Mouse (Mus musculus): ENCODE results near the gene Swap70. TPM values are rescaled to one million over a fixed set of nuclear protein-coding genes. Genes with fewer than 3 reads are reported as not detected.

Swap70 gene
- polyA plus RNA-seq, 1 experiment from 2014 or later: 38.4 TPM

DNA sequence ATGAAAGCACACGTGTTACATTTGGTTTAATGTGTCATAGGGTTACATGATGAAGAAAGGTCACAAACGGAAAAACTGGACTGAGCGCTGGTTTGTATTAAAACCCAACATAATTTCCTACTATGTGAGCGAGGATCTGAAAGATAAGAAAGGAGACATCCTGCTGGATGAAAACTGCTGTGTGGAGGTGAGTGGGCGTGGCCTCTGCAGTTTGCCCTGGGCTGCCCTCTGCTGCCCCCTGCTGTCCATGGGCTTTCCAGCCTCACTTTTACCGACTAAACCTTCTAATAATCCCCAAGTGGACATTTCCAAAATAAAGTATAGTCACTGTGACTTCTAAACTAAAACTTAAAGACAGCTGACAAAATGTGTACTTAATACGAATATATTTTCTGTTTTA, 44.3 kb downstream of the Swap70 start:
- 19% methylated on average over 7 of the region's 7 CpGs for WGBS
- Histone ChIP-seq H3K4me2 (replicated peaks; ENCODE audit: low read depth, low read length) (no peak overlapping the region), H3K9me3 (ENCODE audit: low read length) (no peaks in the 10 kb centered on the region), H3K4me3 (ENCODE audit: low read depth, low read length) (no peak overlapping the region), H3K27ac (ENCODE audit: low read length) (no peak overlapping the region), H3K9ac (replicated peaks; ENCODE audit: low read depth) (no peak overlapping the region), H3K27me3 (replicated peaks; ENCODE audit: insufficient read depth, low read length) (no peaks in the 10 kb centered on the region), H3K36me3 (ENCODE audit: insufficient read depth, low read length) (peaks cover 13% of the 10 kb centered on the region), H3K4me1 (ENCODE audit: insufficient read depth, low read depth, low read length) (peaks cover 22% of the 10 kb centered on the region)
- DNase-seq (ENCODE audit: low spot score): peak; percentile 92
- ATAC-seq: peak; percentile 34; the same call in 1 of the 2 replicates
- peak; percentile 33; the same call in 1 of the 2 replicates for TF ChIP-seq EP300 (IDR thresholded peaks at IDR 0.05)
- TF ChIP-seq CTCF (IDR thresholded peaks at IDR 0.05): peak; percentile 99

DNA sequence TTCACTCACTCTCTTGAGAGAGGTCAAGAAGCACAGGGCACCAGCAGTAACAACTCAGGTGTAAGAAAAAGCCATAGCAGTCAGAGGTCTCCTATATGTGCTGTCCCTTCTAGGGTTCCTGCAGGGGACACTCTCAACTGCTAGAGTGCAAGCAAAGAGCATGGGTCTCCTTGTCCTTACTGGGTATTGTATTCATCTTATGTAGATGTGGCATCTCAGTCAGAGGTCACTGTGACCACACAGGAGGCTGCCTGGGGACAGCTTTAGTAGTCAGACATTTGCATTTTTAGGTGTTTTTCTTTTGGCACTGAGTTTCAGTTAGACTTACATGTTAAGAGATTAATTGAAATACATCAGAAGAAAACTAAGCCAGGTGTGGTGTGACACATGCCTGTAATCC, 45.5 kb downstream of the Swap70 start:
- Histone ChIP-seq H3K36me3 (ENCODE audit: insufficient read depth, low read length) (peaks cover 13% of the 10 kb centered on the region), H3K9me3 (ENCODE audit: low read length) (no peaks in the 10 kb centered on the region), H3K4me1 (ENCODE audit: insufficient read depth, low read depth, low read length) (peaks cover 12% of the 10 kb centered on the region), H3K27ac (ENCODE audit: low read length) (no peak overlapping the region), H3K27me3 (replicated peaks; ENCODE audit: insufficient read depth, low read length) (no peaks in the 10 kb centered on the region), H3K4me2 (replicated peaks; ENCODE audit: low read depth, low read length) (no peak overlapping the region), H3K4me3 (ENCODE audit: low read depth, low read length) (no peak overlapping the region), H3K9ac (replicated peaks; ENCODE audit: low read depth) (no peak overlapping the region)
- TF ChIP-seq CTCF (IDR thresholded peaks at IDR 0.05): no peak
- TF ChIP-seq EP300 (IDR thresholded peaks at IDR 0.05): no peak
- ATAC-seq: no peak
- no peak for DNase-seq (ENCODE audit: low spot score)

DNA sequence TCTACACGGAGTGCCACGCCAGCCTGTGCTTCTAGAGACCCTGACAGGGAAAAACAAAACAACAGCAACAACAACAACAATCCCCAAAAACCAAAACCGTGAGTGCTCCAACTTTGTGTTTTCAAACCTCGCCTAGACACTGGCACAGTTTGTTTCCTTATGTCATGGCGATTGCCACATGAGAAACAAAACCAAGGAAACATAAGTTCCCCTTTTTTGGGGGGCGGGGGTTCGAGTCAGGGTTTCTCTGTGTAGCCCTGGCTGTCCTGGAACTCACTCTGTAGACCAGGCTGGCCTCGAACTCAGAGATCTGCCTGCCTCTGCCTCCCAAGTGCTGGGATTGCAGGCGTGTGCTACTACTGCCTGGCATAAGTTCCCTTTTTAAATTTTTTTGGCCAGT, 46.5 kb downstream of the Swap70 start:
- 89% methylated on average over 9 of the region's 9 CpGs for WGBS
- H3K9ac ChIP-seq (replicated peaks; ENCODE audit: low read depth): no peak overlapping the region
- no peaks in the 10 kb centered on the region for H3K9me3 ChIP-seq (ENCODE audit: low read length)
- ATAC-seq: no peak
- TF ChIP-seq EP300 (IDR thresholded peaks at IDR 0.05) (no peak), CTCF (IDR thresholded peaks at IDR 0.05) (no peak)
- H3K36me3 ChIP-seq (ENCODE audit: insufficient read depth, low read length): peaks cover 13% of the 10 kb centered on the region
- H3K4me3 ChIP-seq (ENCODE audit: low read depth, low read length): no peak overlapping the region
- DNase-seq (ENCODE audit: low spot score): no peak
- no peak overlapping the region for H3K4me2 ChIP-seq (replicated peaks; ENCODE audit: low read depth, low read length)
- peaks cover 4% of the 10 kb centered on the region; the same call in 1 of the 2 replicates for H3K4me1 ChIP-seq (ENCODE audit: insufficient read depth, low read depth, low read length)
- H3K27ac ChIP-seq (ENCODE audit: low read length): no peak overlapping the region
- no peaks in the 10 kb centered on the region for H3K27me3 ChIP-seq (replicated peaks; ENCODE audit: insufficient read depth, low read length)

DNA sequence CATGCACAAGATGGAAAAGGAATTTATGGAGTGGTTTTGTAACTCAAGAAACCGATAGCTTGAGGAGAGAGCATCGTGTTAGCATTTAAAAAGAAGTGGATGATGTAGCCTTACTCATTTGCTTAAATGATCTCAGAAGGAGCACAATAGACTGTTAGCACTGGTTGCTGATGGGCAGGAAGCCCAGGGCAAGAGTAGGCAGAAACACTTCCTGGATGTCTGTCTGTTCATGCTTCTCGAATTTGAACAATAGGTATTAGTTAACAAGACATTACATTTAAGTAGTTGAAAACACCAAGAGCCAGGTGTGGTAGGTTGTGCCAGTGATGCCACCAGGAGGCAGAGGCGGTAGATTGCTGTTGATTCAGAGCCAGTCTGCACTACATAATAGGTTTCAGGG, 47.0 kb downstream of the Swap70 start:
- peaks cover 18% of the 10 kb centered on the region for H3K36me3 ChIP-seq (ENCODE audit: insufficient read depth, low read length)
- ATAC-seq (no peak), DNase-seq (ENCODE audit: low spot score) (no peak)
- no peaks in the 10 kb centered on the region for H3K9me3 ChIP-seq (ENCODE audit: low read length)
- H3K4me3 ChIP-seq (ENCODE audit: low read depth, low read length): no peak overlapping the region
- no peak overlapping the region for H3K4me2 ChIP-seq (replicated peaks; ENCODE audit: low read depth, low read length)
- H3K27me3 ChIP-seq (replicated peaks; ENCODE audit: insufficient read depth, low read length): no peaks in the 10 kb centered on the region
- no peak overlapping the region for H3K27ac ChIP-seq (ENCODE audit: low read length)
- no peaks in the 10 kb centered on the region for H3K4me1 ChIP-seq (ENCODE audit: insufficient read depth, low read depth, low read length)
- H3K9ac ChIP-seq (replicated peaks; ENCODE audit: low read depth): no peak overlapping the region
- WGBS: 72% methylated on average over 4 of the region's 4 CpGs
- TF ChIP-seq CTCF (IDR thresholded peaks at IDR 0.05) (no peak), EP300 (IDR thresholded peaks at IDR 0.05) (no peak)

DNA sequence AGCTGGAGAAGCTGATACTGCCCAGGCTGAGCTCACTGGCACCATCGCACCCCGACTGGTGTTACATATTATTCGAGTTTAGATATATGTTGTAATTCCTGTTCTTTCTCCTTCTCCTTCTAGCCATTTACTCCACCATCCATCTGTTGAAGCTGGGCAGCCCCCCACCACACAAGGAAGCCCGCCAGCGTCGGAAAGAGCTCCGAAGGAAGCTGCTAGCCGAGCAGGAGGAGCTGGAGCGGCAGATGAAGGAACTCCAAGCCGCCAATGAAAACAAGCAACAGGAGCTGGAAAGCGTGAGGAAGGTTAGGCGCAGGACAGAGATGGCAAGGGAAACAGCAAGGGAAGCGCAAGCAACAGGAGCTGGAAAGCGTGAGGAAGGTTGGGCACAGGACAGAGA, 48.3 kb downstream of the Swap70 start:
- no peaks in the 10 kb centered on the region for H3K27me3 ChIP-seq (replicated peaks; ENCODE audit: insufficient read depth, low read length)
- H3K4me1 ChIP-seq (ENCODE audit: insufficient read depth, low read depth, low read length): no peaks in the 10 kb centered on the region
- no peak overlapping the region for H3K9ac ChIP-seq (replicated peaks; ENCODE audit: low read depth)
- H3K9me3 ChIP-seq (ENCODE audit: low read length): no peaks in the 10 kb centered on the region
- peaks cover 25% of the 10 kb centered on the region for H3K36me3 ChIP-seq (ENCODE audit: insufficient read depth, low read length)
- no peak for DNase-seq (ENCODE audit: low spot score)
- H3K4me3 ChIP-seq (ENCODE audit: low read depth, low read length): no peak overlapping the region
- TF ChIP-seq EP300 (IDR thresholded peaks at IDR 0.05): no peak
- TF ChIP-seq CTCF (IDR thresholded peaks at IDR 0.05): no peak
- WGBS: 82% methylated on average over 14 of the region's 14 CpGs
- no peak overlapping the region for H3K27ac ChIP-seq (ENCODE audit: low read length)
- no peak overlapping the region for H3K4me2 ChIP-seq (replicated peaks; ENCODE audit: low read depth, low read length)
- ATAC-seq: no peak

DNA sequence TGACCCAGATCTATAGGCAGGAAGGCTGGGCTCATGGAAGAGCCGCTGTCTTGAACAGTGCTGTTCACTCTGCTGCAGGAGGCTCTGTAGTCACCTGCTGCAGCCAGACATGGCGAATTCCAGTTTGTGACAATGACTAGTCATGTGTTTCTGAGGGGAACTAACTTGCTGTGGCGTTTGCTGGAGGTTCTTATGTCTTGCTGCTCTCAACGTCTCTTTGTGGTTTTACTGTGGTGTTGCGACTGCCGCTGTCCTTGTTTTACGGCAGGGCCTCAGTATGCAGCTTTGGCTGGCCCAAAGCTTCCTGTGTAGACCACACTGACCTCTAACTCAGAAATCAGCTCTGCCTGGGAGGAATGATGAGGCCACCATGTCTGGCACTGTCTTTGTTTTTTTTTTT, 48.9 kb downstream of the Swap70 start:
- Histone ChIP-seq H3K4me3 (ENCODE audit: low read depth, low read length) (no peak overlapping the region), H3K27ac (ENCODE audit: low read length) (no peak overlapping the region), H3K36me3 (ENCODE audit: insufficient read depth, low read length) (peaks cover 27% of the 10 kb centered on the region), H3K9ac (replicated peaks; ENCODE audit: low read depth) (no peak overlapping the region), H3K4me2 (replicated peaks; ENCODE audit: low read depth, low read length) (no peak overlapping the region), H3K4me1 (ENCODE audit: insufficient read depth, low read depth, low read length) (no peaks in the 10 kb centered on the region), H3K9me3 (ENCODE audit: low read length) (no peaks in the 10 kb centered on the region), H3K27me3 (replicated peaks; ENCODE audit: insufficient read depth, low read length) (no peaks in the 10 kb centered on the region)
- no peak for TF ChIP-seq EP300 (IDR thresholded peaks at IDR 0.05)
- no peak for TF ChIP-seq CTCF (IDR thresholded peaks at IDR 0.05)
- DNase-seq (ENCODE audit: low spot score) (peak; percentile 27), ATAC-seq (no peak)
- WGBS: 86% methylated on average over 7 of the region's 7 CpGs

DNA sequence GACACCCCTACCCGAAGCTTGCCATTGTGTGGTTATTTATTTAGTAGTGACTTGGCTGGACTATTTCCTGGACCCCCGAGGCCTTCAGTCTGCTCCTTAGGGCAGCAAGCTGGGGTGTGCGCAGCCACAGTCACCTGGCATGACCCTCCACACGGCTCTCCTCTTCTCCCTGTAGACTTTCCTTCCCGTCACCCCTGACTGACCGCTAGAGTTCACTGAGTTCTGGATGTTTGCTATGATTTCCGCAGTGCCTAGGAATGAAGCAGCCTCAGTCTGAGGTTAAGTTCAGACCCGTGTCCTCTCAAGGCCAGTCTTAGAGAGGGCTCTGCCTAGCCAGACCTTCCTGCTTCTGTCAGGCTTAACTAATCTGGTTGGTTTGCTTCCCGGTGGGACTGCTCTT, 50.3 kb downstream of the Swap70 start:
- Histone ChIP-seq H3K9me3 (ENCODE audit: low read length) (no peaks in the 10 kb centered on the region), H3K27me3 (replicated peaks; ENCODE audit: insufficient read depth, low read length) (no peaks in the 10 kb centered on the region), H3K4me2 (replicated peaks; ENCODE audit: low read depth, low read length) (no peak overlapping the region), H3K9ac (replicated peaks; ENCODE audit: low read depth) (no peak overlapping the region), H3K36me3 (ENCODE audit: insufficient read depth, low read length) (peaks cover 32% of the 10 kb centered on the region), H3K4me3 (ENCODE audit: low read depth, low read length) (no peak overlapping the region), H3K27ac (ENCODE audit: low read length) (peak overlapping the region; percentile 20; the same call in 1 of the 2 replicates), H3K4me1 (ENCODE audit: insufficient read depth, low read depth, low read length) (no peaks in the 10 kb centered on the region)
- ATAC-seq (peak; percentile 40), DNase-seq (ENCODE audit: low spot score) (peak; percentile 21)
- WGBS: 44% methylated on average over 9 of the region's 9 CpGs
- TF ChIP-seq CTCF (IDR thresholded peaks at IDR 0.05): no peak

All from lung, postnatal 0 days (tissue).